Mouse (Mus musculus): ENCODE measurements around the gene Snx1. TPM values are rescaled to one million over a fixed set of nuclear protein-coding genes. Genes with fewer than 3 reads are reported as not detected.

Snx1 gene
- total RNA-seq, 2 experiments from 2014 or later: 55.2 to 56.4 TPM

- peak in 1 of 2 experiments; percentile 32 for DNase-seq (ENCODE audit: low spot score in 2 of 2)
Observed at GRCm38 (mm10) chr9:66091327-66092231, 34.8 kb downstream of the Snx1 start.

GRCm38 (mm10) chr9:66090593-66091244, 35.7 kb downstream of the Snx1 start:
- peak in 1 of 2 experiments; percentile 33 for DNase-seq (ENCODE audit: low spot score in 2 of 2)

- DNase-seq (ENCODE audit: low spot score in 2 of 2): peak; percentile 64 to 68
Observed at GRCm38 (mm10) chr9:66088411-66088810, 38.0 kb downstream of the Snx1 start.

GRCm38 (mm10) chr9:66087062-66087461, 39.3 kb downstream of the Snx1 start:
- no peak for DNase-seq (ENCODE audit: low spot score in 2 of 2)

- no peak for DNase-seq (ENCODE audit: low spot score in 2 of 2)
Observed at GRCm38 (mm10) chr9:66084171-66084570, 42.2 kb downstream of the Snx1 start.

- no peak for DNase-seq (ENCODE audit: low spot score in 2 of 2)
Observed at GRCm38 (mm10) chr9:66081999-66082398, 44.4 kb downstream of the Snx1 start.

- DNase-seq (ENCODE audit: low spot score in 2 of 2): no peak
Observed at GRCm38 (mm10) chr9:66080804-66081459, 45.5 kb downstream of the Snx1 start.

GRCm38 (mm10) chr9:66078493-66078892, 47.9 kb downstream of the Snx1 start:
- DNase-seq (ENCODE audit: low spot score in 2 of 2): peak; percentile 48 to 50

GRCm38 (mm10) chr9:66078072-66078471, 48.3 kb downstream of the Snx1 start:
- no peak for DNase-seq (ENCODE audit: low spot score in 2 of 2)

- DNase-seq (ENCODE audit: low spot score in 2 of 2): no peak
Observed at GRCm38 (mm10) chr9:66072754-66073153, 53.6 kb downstream of the Snx1 start.

GRCm38 (mm10) chr9:66070151-66070550, 56.2 kb downstream of the Snx1 start:
- DNase-seq (ENCODE audit: low spot score in 2 of 2): no peak

- DNase-seq (ENCODE audit: low spot score in 2 of 2): peak; percentile 65 to 77
Observed at GRCm38 (mm10) chr9:66069583-66069982, 56.8 kb downstream of the Snx1 start, which contains the start of gene Snx22. Snx22 (minus strand) TSS chr9:66069719.

- peak; percentile 43 to 54 for DNase-seq (ENCODE audit: low spot score in 2 of 2)
Observed at GRCm38 (mm10) chr9:66068971-66069391, 57.4 kb downstream of the Snx1 start.

- no peak for DNase-seq (ENCODE audit: low spot score in 2 of 2)
Observed at GRCm38 (mm10) chr9:66068056-66068455, 58.3 kb downstream of the Snx1 start.

- peak in 1 of 2 experiments; percentile 52 for DNase-seq (ENCODE audit: low spot score in 2 of 2)
Observed at GRCm38 (mm10) chr9:66067542-66067941, 58.8 kb downstream of the Snx1 start.

GRCm38 (mm10) chr9:66066791-66067190, 59.6 kb downstream of the Snx1 start:
- DNase-seq (ENCODE audit: low spot score in 2 of 2): no peak

- DNase-seq (ENCODE audit: low spot score in 2 of 2): no peak
Observed at GRCm38 (mm10) chr9:66064316-66064715, 62.1 kb downstream of the Snx1 start.

- no peak for DNase-seq (ENCODE audit: low spot score in 2 of 2)
Observed at GRCm38 (mm10) chr9:66063446-66063845, 62.9 kb downstream of the Snx1 start.

- DNase-seq (ENCODE audit: low spot score in 2 of 2): no peak
Observed at GRCm38 (mm10) chr9:66061656-66062055, 64.7 kb downstream of the Snx1 start.

GRCm38 (mm10) chr9:66060986-66061385, 65.4 kb downstream of the Snx1 start:
- no peak for DNase-seq (ENCODE audit: low spot score in 2 of 2)

GRCm38 (mm10) chr9:66060308-66060647, 66.1 kb downstream of the Snx1 start:
- no peak for DNase-seq (ENCODE audit: low spot score in 2 of 2)
